Mouse (Mus musculus): ENCODE results near the gene Snx12.
"Not testable (repeated sequence)": the region's sequence is repeated elsewhere in the genome, so short reads cannot be mapped to it uniquely, and the experiment has no call there.

Snx12 gene

GRCm38 (mm10) chrX:101131992-101132791 is 90.2 kb downstream of the Snx12 start:
- DNase-seq: peak in 1 of 2 experiments; percentile 25

- DNase-seq: peak; percentile 59 to 84
These were observed 91.4 kb downstream of the Snx12 start for GRCm38 (mm10) chrX:101131001-101131400.

DNA sequence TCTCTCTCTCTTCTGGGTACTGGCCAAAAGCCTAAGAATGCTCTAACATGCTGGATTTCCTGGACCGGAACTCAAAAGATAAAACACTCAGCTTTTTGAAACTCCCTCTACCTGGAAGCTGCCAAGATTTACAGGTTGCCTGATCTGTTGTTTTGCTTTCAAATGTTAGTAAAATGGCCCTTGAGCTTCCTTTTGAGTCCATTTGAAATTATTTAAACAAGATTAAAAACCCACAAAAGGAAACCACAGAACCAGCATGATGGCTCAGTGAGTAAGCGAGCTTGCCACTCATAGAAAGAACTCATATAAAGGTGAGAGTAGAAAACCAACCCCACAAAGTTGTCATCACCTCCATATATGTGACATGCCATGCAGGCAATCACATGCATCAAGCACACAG is 93.8 kb downstream of the Snx12 start:
- DNase-seq: no peak

DNA sequence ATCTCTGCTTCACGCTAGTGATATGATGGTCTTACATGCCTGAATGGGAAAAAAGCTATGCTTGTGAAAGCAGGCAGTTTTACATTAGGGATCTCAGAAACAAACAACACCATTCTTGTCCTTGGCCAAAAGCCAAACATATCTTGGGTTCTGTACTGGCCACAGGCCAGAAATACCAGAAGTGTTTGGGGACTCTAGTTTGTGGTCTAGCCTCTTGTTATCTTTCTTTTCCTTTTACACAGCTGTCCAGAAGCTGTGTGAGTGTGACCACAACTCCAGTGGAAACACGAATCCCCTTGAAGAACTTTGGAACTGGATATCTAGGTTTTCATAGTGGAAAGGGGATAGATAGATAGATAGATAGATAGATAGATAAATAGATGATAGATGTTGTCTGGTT is 95.4 kb downstream of the Snx12 start:
- DNase-seq: peak in 1 of 2 experiments; percentile 17

DNA sequence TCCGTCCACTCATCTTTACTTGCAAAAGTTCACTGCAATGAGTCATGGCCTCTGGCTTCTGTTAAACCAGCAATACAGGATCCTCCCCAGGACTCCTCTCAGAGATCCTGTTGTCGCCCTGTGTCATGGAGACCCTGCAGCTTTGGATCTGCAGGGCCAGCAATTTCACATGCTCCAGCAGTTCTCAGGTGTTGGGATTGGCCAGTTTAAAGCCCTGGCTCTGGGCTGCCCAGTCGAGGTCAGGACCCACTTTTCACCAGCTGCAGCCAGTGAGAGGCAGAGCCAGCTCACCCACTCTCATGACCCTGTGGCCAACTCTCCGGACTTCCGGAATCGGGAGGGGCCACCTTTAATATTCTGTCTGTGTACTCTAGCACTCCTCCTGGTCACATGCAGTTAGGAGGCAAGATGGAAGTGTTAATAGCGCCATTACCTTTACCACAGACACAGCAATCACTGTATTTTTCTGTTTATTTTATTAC is 95.8 kb downstream of the Snx12 start:
- DNase-seq: peak; percentile 18 to 29

DNA sequence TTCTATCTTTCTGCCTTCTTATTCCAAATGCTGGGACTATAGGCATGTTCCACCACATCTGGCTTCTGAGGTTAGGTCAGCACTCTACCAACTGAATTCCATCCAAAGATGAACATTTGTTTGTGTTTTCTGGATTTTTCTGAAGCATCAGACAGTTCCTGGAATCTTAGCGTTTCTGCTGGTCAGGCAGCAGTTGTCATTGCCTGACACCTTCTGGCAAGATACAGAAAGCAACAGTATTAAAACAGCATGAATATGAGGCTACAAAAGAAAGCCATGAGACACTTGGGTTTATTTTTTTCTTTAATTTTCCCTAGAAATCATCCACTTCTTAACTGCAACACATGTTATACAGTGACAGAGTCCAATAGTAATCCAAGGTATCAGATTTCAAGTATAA is 101.8 kb downstream of the Snx12 start:
- no peak for DNase-seq

- DNase-seq: no peak
These were observed 136.4 kb downstream of the Snx12 start, which contains the start of gene Slc7a3 for GRCm38 (mm10) chrX:101085920-101086319. TSS of gene Slc7a3 (minus strand) at chrX:101086020.

DNA sequence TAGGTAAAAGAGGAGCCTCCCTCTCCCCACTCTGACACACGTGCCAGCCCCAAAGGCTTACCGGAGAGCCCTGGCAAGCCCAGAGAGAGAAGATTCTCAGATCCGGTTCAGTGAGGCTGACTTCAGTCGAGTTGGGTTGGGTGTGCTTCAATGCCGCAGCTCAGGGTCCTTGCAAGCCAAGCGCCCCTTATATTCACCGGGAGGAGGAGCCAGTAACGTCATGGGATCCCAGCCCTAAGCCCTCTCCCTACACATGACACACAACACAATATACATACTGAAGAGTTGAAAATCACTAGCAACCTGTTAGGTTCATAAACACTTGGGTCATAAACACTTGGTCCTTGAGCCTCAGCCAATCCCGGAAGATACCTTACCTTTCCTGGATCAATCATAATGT is 137.2 kb downstream of the Snx12 start:
- DNase-seq: not testable (repeated sequence)

DNA sequence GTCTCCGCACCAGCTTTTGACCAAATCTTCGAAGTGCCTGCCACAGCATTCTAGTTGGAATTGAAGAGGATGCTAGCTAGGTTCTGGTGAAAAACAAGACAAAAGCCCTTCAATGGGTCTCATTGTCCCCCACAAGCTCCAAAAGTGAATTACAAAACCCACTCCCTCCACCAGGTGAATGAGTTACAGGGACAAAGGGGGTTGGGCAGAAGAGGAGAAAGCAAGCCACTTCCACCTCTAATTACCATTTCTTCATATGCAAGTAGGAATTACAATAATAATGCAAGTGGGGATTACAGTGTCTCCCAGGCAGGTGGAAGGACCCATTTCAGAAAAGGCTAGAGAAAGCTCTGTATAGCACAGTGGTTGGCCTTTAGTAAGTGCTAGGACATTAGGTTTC is 138.2 kb downstream of the Snx12 start:
- DNase-seq: no peak

DNA sequence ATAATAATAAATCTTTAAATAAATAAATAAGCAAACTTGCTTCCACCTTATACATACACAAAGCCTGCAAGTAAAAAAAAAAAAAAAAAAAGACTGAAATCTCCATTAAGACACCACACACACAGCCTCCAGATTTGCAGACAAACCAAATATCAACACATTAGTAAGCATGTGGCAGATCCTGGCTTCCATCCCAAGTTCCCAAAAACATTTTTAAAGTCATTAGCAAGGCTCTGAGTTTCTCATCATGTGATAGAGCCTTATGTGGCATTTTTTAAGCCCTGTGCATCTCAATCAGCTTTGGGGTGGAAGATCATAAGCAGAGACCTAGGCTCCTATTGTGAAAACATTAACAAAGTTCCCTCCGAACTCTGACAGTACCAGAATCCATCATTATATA is 157.1 kb downstream of the Snx12 start:
- no peak for DNase-seq

GRCm38 (mm10) chrX:101063503-101063902 is 158.9 kb downstream of the Snx12 start:
- DNase-seq: no peak

GRCm38 (mm10) chrX:101059541-101059940 is 162.8 kb downstream of the Snx12 start, which contains the start of gene Tex11:
TSS of gene Tex11 (minus strand) at chrX:101059667.
- no peak for DNase-seq
